Mouse (Mus musculus) liver, embryonic 11.5 days (tissue): ENCODE data around the gene Plekhg4. TPM values are rescaled to one million over a fixed set of nuclear protein-coding genes. Genes with fewer than 3 reads are reported as not detected.

ENCODE experiments used
- ATAC-seq: fragments of 200-750 bp; cut with Nextera tagmentation; replicated peaks from 2 replicates; pipeline ENCODE4 v1.8.0; 2017; ENCODE audit warnings: moderate number of reproducible peaks, mild to moderate bottlenecking, moderate TSS enrichment, moderate library complexity; ENCODE audit not compliant: low FRiP score
- DNase-seq: peaks from one replicate; pipeline ENCODE4 v3.0.0-alpha.2; 2017; ENCODE audit warnings: low spot score
- H3K27ac ChIP-seq: fragments of 300-500 bp; sonication (generic); 2 replicates; pipeline ENCODE4 v1.5.1; 2014; ENCODE audit warnings: mild to moderate bottlenecking, low read depth, low read length, control low read depth
- H3K27me3 ChIP-seq: fragments of 300-500 bp; sonication (generic); replicated peaks from 2 replicates; pipeline ENCODE4 v1.6.1; 2014; ENCODE audit warnings: low read length, mixed read lengths; ENCODE audit not compliant: control insufficient read depth, insufficient read depth
- H3K36me3 ChIP-seq: fragments of 300-500 bp; sonication (generic); 2 replicates; pipeline ENCODE4 v1.6.1; 2014; ENCODE audit warnings: mild to moderate bottlenecking, low read length, moderate library complexity, mixed read lengths; ENCODE audit not compliant: control insufficient read depth, insufficient read depth
- H3K4me1 ChIP-seq: fragments of 300-500 bp; sonication (generic); replicated peaks from 2 replicates; pipeline ENCODE4 v1.6.1; 2014; ENCODE audit warnings: low read length, mixed read lengths; ENCODE audit not compliant: control insufficient read depth, insufficient read depth
- H3K4me2 ChIP-seq: fragments of 300-500 bp; sonication (generic); 2 replicates; pipeline ENCODE4 v1.6.1; 2014; ENCODE audit warnings: mild to moderate bottlenecking, control low read depth, moderate library complexity
- H3K4me3 ChIP-seq: fragments of 300-500 bp; sonication (generic); 2 replicates; pipeline ENCODE4 v1.5.1; 2014; ENCODE audit warnings: low read depth, low read length, control low read depth
- H3K9ac ChIP-seq: fragments of 300-500 bp; sonication (generic); 2 replicates; pipeline ENCODE4 v1.6.1; 2014; ENCODE audit warnings: low read depth, low read length, control low read depth
- H3K9me3 ChIP-seq: fragments of 300-500 bp; sonication (generic); 2 replicates; pipeline ENCODE4 v1.6.1; 2016; ENCODE audit warnings: low read length, inconsistent platforms, mixed read lengths; ENCODE audit not compliant: control insufficient read depth
- WGBS: fragments of 180-500 bp; shearing (Covaris S2); extraction: QIAGEN DNeasy Blood & Tissue Kit; methylation state at CpG from one replicate; pipeline ENCODE4 v1.1.7; 2014; 5-methylcytosine and 5-hydroxymethylcytosine counted together
- polyA plus RNA-seq: library from polyadenylated mRNA; unstranded; fragments of >200 nt; fragmentation: Nextera tagmentation; extraction: Ambion mirVana; gene quantifications from 2 replicates; pipeline ENCODE4 v1.2.1, GENCODE M21; 2014

Plekhg4 gene
- polyA plus RNA-seq, 1 experiment from 2014 or later, result not detected

- H3K4me3 ChIP-seq, result peak overlapping the region; percentile 57
- WGBS, result 4% methylated on average over 34 of the region's 34 CpGs
- peak overlapping the region; percentile 83 for H3K4me2 ChIP-seq
- peak overlapping the region; percentile 49 for H3K9ac ChIP-seq
- H3K27me3 ChIP-seq, result peaks cover 29% of the 10 kb centered on the region
- peak overlapping the region; percentile 21; the same call in 1 of the 2 replicates for H3K27ac ChIP-seq
- no peaks in the 10 kb centered on the region for H3K9me3 ChIP-seq
- H3K4me1 ChIP-seq, result peaks cover 26% of the 10 kb centered on the region
- H3K36me3 ChIP-seq, result no peaks in the 10 kb centered on the region
- peak; percentile 22; the same call in 1 of the 2 replicates for ATAC-seq
- peak; percentile 64 for DNase-seq
Observed at GRCm38 (mm10) chr8:105346611-105347427, 26.3 kb upstream of the Plekhg4 start.

- H3K27ac ChIP-seq, result peak within 1 kb of the TSS; percentile 21
- peak; percentile 90 for ATAC-seq
- peak within 1 kb of the TSS; percentile 83 for H3K4me2 ChIP-seq
- H3K9me3 ChIP-seq, result no peaks in the 10 kb centered on the region
- peaks cover 26% of the 10 kb centered on the region for H3K4me1 ChIP-seq
- peak within 1 kb of the TSS; percentile 57 for H3K4me3 ChIP-seq
- under 1% methylated on average over 53 of the region's 53 CpGs for WGBS
- no peaks in the 10 kb centered on the region for H3K36me3 ChIP-seq
- peak; percentile 91 for DNase-seq
- H3K9ac ChIP-seq, result peak within 1 kb of the TSS; percentile 49
- peaks cover 29% of the 10 kb centered on the region for H3K27me3 ChIP-seq
Observed at GRCm38 (mm10) chr8:105347428-105348221, 25.4 kb upstream of the Plekhg4 start, which contains the start of gene Fhod1. Gene Fhod1, minus strand, starts transcription at chr8:105347953.

GRCm38 (mm10) chr8:105348450-105349095 lies 24.5 kb upstream of the Plekhg4 start, which contains the start of gene Slc9a5:
Gene Slc9a5, plus strand, starts transcription at chr8:105348843.
- DNase-seq (peak; percentile 64), ATAC-seq (no peak)
- Histone ChIP-seq H3K4me3 (peak within 1 kb of the TSS; percentile 57), H3K9me3 (no peaks in the 10 kb centered on the region), H3K27ac (peak within 1 kb of the TSS; percentile 17), H3K9ac (peak within 1 kb of the TSS; percentile 49), H3K4me1 (peaks cover 26% of the 10 kb centered on the region), H3K36me3 (no peaks in the 10 kb centered on the region), H3K4me2 (peak within 1 kb of the TSS; percentile 83), H3K27me3 (peaks cover 29% of the 10 kb centered on the region)
- under 1% methylated on average over 34 of the region's 34 CpGs for WGBS

GRCm38 (mm10) chr8:105349096-105349771 lies 23.8 kb upstream of the Plekhg4 start:
- peak overlapping the region; percentile 43 for H3K9ac ChIP-seq
- H3K4me2 ChIP-seq, result peak overlapping the region; percentile 83
- no peak overlapping the region for H3K27ac ChIP-seq
- peaks cover 29% of the 10 kb centered on the region for H3K27me3 ChIP-seq
- WGBS, result 2% methylated on average over 45 of the region's 48 CpGs
- DNase-seq, result no peak
- H3K4me3 ChIP-seq, result peak overlapping the region; percentile 57
- no peak for ATAC-seq
- peaks cover 26% of the 10 kb centered on the region for H3K4me1 ChIP-seq
- H3K9me3 ChIP-seq, result no peaks in the 10 kb centered on the region
- no peaks in the 10 kb centered on the region for H3K36me3 ChIP-seq

GRCm38 (mm10) chr8:105350186-105350585 lies 22.9 kb upstream of the Plekhg4 start:
- no peak for DNase-seq
- Histone ChIP-seq H3K4me3 (no peak overlapping the region), H3K4me1 (peaks cover 23% of the 10 kb centered on the region), H3K27me3 (peaks cover 29% of the 10 kb centered on the region), H3K9ac (no peak overlapping the region), H3K27ac (no peak overlapping the region), H3K9me3 (no peaks in the 10 kb centered on the region), H3K4me2 (peak overlapping the region; percentile 83; the same call in 1 of the 2 replicates), H3K36me3 (no peaks in the 10 kb centered on the region)
- WGBS, result 47% methylated on average over 7 of the region's 7 CpGs
- ATAC-seq, result no peak

GRCm38 (mm10) chr8:105353583-105354135 lies 19.4 kb upstream of the Plekhg4 start:
- H3K4me3 ChIP-seq, result no peak overlapping the region
- peaks cover 26% of the 10 kb centered on the region for H3K27me3 ChIP-seq
- H3K4me2 ChIP-seq, result no peak overlapping the region
- no peaks in the 10 kb centered on the region for H3K9me3 ChIP-seq
- no peak overlapping the region for H3K9ac ChIP-seq
- peaks cover 11% of the 10 kb centered on the region for H3K4me1 ChIP-seq
- ATAC-seq, result no peak
- H3K36me3 ChIP-seq, result no peaks in the 10 kb centered on the region
- no peak overlapping the region for H3K27ac ChIP-seq
- WGBS, result 83% methylated on average over 8 of the region's 8 CpGs
- DNase-seq, result no peak

GRCm38 (mm10) chr8:105354549-105354948 lies 18.5 kb upstream of the Plekhg4 start:
- Histone ChIP-seq H3K27ac (no peak overlapping the region), H3K9me3 (no peaks in the 10 kb centered on the region), H3K36me3 (no peaks in the 10 kb centered on the region), H3K4me3 (no peak overlapping the region), H3K27me3 (peaks cover 17% of the 10 kb centered on the region), H3K4me1 (0 out of 2 replicates have a peak, but pooled peaks cover 4% of the 10 kb centered on the region), H3K9ac (no peak overlapping the region), H3K4me2 (no peak overlapping the region)
- ATAC-seq (no peak), DNase-seq (no peak)
- 88% methylated on average over 4 of the region's 4 CpGs for WGBS
